Mouse (Mus musculus): ENCODE data around the gene Rasgrp4.
A peak's percentile ranks its signal among the peaks of the same experiment; 100 is the strongest.

Rasgrp4 gene

DNA sequence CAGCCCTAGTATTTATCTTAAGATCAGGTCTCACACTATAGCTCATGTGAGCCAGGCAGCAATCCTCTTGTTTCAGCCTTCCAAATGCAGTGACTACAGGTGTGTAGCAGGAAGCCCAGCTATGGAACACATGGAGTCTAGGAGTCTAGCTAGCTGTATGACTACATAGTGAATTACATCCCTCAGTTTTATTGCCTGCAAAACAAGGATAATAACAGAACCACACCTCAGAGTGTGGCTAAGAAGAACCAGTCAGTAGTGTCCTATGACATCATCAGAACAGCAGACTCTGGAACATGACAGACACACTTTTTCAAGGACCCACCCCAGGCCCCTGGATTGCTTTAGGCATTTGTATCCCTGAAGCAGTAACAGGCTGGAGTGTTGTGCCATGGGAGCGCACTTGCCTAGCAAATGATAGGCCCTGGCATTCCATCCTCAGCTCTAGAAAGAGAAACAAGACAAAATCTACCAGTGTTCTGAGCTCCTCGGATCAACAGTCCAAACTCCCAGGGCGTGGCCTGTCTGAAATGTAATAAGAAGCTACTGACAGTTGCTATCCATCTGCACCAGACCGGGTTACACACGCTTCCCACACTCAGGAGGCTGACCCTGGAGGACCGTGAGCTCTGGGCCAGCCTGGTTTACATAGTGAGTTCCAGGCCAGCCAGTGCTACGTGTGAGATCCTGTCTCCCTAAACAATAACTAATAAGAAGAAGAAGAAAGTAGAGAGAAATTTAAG lies 12.1 kb downstream of the Rasgrp4 start:
- DNase-seq (ENCODE audit: low spot score) = no peak

DNA sequence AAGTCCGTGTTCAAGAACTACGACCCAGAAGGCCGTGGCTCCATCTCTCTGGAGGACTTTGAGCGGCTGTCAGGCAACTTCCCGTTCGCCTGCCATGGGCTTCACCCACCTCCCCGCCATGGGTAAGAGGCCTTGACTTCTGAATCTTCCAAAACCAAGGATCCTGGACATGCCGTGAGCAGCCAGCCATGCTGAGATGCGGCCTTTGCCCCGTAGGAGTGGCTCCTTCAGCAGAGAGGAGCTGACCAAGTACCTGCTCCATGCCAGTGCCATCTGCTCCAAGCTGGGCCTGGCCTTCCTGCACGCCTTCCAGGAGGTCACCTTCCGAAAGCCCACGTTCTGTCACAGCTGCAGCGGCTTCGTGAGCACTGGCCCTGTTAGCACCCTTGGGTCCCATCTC lies 14.1 kb downstream of the Rasgrp4 start:
- no peak for DNase-seq (ENCODE audit: low spot score)

DNA sequence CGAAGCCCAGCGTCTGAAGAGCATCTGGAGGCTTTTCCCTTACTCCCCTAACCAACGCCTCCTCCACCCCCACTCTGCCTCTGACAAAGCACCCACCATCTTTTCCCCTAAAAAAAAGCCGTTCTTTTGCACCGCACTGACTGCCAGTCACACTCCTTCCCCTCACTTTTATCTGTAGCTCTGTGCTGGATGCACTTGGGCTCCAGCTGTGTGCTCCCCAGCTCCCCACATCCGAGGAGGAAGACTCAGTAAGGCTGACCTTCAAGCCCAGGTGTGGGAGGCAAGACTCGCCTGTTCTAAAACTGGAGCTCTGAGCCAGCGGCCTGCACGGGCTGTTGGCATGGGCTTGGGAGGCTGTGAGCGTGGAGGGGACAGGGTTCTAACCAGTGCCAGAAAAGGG lies 16.8 kb downstream of the Rasgrp4 start:
- no peak for DNase-seq (ENCODE audit: low spot score)

DNA sequence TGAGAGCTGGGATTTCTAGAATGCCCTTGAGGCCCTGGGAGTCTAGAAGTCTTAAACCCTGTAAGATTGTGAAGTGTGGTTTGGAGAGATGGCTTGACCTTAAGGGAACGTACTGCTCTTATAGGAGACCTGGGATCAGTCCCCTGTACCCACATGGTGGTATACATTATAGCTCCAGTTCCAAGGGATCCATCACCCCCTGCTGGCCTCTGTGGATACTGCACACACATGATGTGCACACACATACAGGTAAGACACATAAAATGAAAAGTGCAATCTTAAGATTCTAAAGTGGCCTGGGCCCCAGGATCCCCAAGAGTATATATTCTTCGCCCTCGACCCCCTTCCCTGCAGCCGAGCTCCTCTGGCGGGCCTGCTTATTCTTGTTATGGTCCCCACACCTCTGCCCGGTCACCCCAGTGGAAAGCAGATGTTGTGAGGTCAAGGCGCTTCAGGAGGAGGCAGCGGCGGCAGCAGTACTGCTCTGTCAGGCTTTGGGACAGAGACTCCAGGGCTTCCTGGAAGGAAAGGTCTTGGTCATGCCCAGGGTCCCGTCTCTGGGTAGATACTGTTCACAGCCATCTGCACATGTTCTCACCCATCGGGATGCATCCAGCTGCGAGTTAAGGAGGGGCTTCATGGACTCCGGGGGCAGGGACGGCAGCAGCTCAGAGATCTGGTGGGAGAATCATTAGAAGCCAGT lies 19.5 kb downstream of the Rasgrp4 start:
- no peak for DNase-seq (ENCODE audit: low spot score)

DNA sequence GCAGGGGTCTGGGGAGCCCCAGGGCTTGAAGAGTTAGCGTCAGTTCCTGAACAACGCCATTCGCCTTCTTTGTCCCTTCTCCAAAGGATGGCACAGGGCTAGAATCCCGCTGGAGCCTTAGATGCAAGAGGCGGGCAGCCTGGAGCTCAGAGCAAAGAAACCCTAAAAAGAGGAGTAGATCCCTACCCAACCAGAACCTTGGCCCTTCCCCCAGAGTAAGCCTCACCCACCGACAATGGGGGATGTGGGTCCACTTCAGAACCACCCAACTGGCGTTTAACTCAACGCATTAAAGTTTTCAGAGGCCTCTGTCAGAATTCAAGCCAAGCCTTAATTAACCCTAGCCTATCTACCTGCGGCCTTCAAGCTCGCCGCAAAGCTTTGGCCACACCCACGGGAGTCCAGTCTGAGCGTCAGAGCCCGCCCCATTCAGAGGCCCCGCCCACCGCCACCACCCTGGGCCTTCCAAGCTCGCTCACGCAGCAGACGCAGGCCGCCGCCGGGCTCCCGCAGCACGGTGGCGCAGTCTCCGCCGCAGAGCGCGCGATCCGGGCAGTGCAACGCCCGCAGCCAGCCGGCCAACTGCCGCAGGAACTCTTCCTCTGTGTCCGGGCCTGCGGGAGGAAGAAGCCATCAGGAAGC lies 20.7 kb downstream of the Rasgrp4 start:
- peak; percentile 83 for DNase-seq (ENCODE audit: low spot score)

DNA sequence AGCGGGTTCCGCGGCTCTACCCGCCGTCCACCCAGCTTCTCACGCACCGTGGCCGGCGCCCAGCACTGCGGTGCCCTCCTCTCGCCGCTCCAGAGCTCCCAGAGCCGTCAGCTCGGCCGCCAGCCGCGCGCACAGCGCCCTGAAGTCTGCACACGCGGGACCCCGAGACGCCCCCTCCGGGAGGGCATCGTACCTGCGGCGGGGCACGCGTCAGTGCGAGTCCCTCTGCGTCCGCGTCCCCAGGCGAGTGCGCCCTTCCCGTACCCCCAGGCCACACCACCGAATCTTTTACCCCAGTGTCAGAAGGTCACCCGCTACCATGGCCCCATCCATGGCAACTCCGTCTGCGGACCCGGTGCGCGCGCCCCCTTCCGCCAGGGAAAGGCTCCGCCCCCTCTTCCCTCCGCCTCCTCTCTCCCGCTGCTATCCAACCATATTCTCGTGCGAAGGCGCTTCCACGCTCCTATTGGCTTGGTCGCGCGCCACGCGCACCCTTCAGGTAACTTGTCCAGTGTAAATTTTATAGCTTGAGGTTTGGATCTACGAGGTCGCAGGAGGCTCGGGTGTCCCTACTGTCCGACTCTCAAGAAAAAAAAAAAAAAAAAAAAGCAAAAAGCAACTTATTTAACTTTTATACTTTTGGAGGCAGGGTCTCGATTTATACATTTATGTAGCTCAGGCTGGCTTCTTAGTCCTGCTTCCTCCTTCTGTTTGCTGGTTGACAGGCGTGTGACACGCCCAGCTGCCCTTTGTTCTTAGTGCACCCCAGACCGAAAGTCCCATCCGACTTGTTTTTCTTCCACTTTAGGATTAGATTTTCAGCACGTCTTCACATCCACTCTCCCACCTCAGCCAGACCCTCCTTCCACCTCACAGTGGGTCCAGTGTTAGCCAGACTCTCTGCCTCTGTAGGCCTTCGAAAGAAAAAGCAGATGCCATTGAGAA lies 21.5 kb downstream of the Rasgrp4 start, which contains the start of gene Fam98c:
TSS of gene Fam98c (minus strand) at position 397 of the 945 bp plus-strand sequence.
- DNase-seq (ENCODE audit: low spot score) = peak; percentile 84

DNA sequence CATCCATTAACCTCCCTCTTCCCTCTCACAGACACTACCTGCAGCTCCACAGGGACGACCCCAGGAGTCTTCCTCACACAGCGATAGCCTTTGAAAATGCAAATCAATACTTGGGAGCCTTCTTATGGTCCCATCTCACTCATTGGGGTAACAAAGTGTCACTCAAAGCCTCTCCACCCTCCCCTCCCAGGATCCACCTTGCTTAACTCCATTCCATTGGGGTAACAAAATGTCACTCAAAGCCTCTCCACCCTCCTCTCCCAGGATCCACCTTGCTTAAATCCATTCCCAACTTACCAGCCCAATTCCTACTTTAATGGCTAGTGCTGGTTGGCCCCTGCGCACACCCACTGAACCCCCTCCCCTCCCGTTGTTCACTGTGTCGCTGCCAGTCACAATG lies 23.6 kb downstream of the Rasgrp4 start:
- DNase-seq (ENCODE audit: low spot score) = no peak

DNA sequence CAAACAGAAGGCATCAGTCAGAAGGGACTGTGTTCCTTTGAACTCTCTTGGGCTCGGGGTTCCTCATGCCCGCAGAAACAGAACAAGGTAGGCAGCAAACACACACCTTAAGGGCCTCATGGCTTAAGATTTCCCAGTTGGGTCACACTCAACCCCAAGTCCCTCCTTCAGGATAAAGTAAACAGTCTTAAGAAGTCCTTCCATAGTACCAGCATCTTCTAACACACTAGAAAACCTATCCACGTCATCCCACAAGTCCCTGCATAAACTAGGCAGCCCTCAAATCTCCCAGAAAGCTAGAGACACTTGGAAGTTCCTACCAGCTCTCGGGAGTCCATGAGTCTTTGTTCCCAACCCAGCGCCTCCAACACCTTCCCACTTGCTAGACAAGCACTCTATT lies 27.6 kb downstream of the Rasgrp4 start:
- DNase-seq (ENCODE audit: low spot score) = no peak

DNA sequence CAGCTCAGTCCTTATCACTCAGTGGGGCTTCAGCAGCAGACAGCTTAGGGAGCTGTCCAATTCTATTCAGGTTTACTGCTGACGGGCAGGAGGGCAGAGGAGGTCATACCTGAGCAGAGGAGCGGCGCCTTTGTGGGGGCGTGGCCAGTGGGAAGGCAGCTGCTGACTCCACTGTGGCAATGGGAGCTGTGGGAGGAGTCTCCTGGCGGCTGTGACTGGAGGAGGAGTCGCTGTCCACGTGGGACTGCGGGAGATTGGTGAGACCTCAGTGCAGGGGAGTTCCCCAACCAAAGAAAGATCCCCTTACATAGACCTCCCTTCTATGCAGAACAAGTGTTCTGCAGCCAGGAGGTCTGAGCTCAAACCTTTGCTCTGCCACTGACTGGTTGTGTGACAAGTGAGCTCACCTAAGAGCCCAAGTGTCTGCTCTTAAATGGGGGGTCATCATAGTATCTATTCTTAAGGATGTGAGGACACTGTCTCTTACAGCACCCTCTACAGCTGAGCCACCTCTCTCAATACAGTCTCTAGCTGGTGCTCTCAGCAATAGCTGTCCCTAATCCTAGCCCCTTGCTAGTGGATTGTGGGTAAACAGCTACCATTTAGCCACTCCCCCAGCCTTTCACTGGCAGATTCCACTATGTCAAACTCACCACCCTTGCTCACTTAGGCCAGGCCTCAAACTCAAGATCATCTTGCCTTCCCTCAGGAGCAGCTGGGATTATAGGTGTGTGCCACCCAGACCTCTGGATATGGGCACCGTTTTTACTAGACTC lies 28.3 kb downstream of the Rasgrp4 start:
- no peak for DNase-seq (ENCODE audit: low spot score)

DNA sequence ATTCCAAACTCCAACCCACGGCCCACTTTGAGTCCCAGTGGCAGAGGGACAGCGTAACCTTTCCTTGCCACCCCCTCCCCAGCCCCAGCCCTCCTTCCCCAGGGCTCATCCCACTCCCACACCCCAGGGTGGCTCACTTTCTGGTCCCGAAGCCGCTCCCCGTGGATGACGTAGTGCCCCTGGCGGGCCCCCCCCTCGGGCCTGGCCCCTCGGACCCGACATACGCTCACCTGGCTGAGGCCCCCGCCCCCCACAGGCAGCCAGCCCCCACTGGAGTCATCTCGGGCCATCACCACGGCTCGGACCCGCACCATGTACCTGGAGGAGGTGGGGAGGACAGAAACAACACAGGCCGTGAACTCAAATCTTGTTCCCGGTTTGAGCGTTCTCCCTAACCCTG lies 33.0 kb downstream of the Rasgrp4 start:
- no peak for DNase-seq (ENCODE audit: low spot score)

DNA sequence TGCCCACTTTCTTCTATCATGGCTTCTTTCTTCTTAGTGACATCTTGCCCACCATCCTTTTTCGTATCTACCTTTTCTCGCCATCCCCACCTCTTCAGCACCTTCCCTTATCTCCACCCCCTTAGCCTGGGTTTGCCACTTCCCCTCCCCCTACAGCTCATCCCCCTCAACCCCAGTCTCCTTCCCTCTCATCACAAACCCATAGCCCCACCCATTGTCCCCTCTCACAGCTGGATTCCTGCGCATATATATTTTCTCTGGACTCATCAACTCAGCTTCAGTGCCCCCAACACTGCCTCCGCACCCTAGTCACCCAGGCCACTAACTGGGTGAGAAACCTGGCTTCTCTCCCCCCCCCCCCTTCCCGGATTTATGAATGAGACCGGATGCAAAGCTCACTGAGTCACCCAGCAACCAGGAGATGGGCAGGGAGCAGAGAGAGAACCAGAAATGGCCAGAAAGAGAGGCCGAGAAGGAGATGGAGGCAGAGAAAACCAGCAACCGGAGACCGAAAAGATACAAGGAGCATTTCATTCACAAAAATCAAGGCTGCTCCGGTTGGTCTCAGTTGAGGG lies 33.6 kb downstream of the Rasgrp4 start:
- no peak for DNase-seq (ENCODE audit: low spot score)

DNA sequence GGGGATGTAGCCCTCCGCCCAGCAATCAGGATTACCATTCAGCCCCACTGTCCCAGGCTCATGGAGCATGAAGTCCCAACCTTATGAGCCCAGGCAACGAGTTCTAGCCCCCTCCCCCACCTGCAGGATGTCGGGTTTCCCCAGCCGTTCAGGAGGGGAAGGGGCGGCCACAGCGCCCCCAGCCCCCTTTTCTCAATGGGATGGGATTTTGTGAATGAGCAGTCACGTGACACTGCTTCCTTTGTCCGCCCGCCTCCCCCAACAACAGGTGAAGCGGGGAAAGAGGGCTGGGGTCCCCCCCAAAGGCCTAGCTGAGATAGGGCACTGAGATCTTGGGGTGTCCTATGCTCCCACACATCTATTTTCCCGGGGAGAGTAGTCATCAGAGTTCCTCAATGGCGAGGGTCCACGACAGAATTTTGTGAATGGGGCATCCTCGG lies 34.2 kb downstream of the Rasgrp4 start:
- peak; percentile 44 for DNase-seq (ENCODE audit: low spot score)

DNA sequence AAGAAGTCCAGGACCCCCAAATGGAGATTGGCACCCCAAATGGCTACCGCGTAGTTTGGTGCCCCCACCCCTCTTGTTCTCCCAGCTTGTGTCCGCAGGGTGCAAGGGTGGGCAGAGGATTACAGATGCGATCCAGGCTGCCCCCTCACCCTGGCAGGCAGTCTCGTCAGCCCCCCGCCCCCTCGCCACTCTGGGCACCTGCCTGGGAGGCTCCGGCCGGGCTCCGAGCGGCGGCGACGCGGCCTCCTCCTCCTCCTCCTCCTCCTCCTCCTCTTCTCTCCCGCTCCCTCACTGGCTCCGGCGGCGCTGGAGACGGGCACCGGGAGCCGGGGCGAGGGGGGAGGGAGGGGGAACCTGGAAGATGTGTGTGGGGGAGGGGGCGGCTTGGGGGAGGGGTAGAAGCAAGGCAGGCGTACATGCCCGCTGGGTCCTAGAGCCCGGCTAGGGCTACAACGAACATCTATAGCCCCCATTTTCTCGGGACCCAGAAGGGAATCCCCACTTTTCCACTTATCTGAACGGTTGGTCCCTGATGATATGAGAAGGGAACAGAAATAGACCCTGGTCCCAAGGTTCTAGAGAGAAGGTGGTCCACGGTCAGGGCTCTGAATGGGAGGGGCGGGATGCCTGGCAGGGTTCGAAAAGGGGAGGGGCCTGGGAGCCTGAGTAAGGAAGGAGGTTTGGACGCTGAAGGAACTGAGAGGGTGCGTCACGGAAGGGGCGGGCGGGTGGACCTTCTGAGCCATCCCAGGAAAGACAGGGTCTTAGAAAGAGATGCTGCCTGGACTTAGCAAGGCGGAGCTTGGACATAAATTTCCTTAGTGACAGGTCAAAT lies 34.8 kb downstream of the Rasgrp4 start:
- DNase-seq (ENCODE audit: low spot score) = peak; percentile 83

DNA sequence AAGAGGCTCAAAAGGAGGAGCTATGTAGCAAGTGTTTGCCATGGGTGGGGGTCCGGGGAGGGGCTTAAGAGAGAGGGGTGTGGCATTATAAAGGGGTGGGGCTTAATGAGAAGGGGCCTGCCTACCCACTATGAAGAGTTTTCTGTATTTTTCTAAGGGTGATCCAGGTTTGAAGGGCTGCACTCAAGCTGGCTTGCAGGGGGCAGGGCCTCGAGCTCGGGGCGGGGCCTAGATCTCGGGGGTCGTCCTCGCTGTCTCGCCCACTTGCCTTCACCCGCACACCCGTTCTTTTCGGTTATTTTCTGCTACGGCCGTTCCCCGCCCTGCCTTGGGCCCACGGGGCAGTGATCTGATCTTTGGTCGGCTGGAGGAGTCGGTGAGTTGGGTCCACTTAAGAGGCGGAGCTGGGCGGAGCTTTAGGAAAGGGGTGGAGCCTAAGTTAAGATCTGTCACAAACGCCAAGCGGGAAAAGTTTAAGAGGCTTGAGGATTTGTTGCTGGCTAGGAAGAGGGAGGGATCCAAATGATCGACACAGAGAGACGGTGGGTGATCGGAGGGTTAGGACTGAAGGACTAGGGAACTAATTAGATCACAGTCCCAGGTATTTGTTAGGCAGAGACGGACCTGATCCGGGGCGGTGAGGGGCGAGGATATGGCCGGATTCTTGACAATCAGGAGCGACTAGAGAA lies 35.6 kb downstream of the Rasgrp4 start, which contains the start of the genes Ggn and Spred3:
TSS of gene Ggn (plus strand) at position 145 of the 689 bp plus-strand sequence.
TSS of gene Spred3 (minus strand) at position 346 of the 689 bp plus-strand sequence.
- peak; percentile 71 for DNase-seq (ENCODE audit: low spot score)

DNA sequence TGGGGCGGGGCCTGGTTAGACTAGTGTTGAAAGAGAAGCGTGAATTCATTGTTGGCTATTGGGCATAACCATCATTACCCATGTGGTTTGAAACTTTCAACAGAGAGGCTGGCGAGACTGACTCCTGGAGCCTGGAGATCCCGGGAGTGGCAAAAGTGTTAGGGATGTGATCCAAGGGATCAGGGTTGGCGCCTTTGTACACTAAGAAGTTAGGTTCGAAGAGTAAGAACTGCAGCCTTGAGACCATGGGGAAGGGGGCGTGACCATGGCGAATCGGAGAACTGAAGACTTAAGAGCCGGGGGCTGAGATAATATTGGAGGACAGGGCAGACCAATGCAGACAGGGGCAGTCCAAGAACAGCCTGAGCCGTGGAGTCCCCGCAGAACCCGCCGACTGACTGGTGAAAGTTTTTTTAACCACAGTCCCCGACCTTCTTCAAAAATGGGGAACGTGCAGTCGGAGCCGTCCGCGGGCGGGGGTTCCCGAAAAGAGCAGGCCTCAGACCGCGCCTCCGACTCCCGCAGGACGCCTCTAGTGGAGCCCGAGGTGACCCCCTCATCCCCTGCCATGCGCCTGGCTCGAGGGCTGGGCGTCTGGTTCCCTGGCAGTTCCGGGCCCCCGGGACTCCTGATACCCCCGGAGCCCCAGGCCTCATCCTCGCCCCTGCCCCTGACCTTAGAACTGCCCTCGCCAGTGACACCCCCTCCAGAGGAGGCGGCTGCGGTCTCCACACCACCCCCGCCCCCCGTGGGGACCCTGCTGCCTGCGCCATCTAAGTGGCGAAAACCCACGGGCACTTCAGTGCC lies 36.3 kb downstream of the Rasgrp4 start:
- no peak for DNase-seq (ENCODE audit: low spot score)

DNA sequence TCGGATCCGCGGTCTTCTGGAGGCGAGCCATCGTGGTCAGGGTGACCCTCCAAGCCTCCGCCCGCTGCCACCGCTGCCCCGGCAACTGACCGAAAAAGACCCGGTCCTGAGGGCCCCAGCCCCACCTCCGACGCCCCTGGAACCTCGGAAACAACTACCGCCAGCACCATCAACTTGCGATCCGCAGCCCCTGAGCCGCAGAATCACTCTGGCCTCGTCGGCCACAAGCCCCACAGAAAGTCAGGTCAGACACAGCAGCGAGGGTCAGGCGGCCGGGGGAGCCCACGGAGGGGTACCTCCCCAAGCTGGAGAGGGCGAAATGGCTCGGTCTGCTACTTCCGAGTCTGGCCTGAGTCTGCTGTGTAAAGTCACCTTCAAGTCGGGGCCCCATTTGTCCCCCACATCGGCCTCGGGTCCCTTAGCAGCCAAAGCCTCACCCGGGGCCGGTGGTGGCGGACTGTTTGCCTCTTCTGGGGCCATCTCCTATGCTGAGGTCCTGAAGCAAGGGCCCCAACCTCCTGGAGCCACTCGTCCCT lies 37.0 kb downstream of the Rasgrp4 start:
- no peak for DNase-seq (ENCODE audit: low spot score)

DNA sequence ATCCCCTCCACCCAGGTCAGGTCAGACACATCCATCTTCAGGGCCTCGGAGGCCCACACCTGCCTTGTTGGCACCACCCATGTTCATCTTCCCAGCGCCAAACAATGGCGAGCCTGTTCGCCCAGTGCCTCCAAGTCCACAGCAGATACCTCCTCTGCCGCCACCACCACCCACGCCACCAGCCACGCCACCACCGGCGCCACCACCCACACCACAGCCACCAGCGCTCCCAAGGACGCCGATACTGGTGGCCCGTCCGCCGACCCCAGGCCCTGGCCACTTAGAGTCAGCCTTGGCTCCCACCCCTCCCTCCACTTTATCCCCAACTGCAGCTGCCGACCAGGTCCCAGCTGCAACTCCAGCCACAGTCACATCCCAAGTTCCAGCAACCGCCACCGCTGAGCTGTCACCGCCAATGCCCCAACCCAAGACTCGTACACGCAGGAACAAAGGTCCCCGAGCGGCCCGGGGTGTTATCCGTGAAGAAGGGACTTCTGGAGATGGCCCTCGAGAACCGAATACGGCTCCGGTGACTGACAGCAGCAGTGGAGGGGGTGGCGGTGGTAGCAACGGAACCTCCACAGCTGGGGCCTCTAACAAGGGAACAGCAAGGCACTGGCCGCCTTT lies 37.9 kb downstream of the Rasgrp4 start:
- DNase-seq (ENCODE audit: low spot score) = no peak
